Mouse (Mus musculus) CH12.LX (cell line): ENCODE data around the gene Cbx2. TPM values are rescaled to one million over a fixed set of nuclear protein-coding genes. Genes with fewer than 3 reads are reported as not detected.

Experiments
- DNase-seq: peaks from one replicate; pipeline ENCODE4 v3.0.0-alpha.2; 2013; ENCODE audit errors: extremely low read depth
- H3K27ac ChIP-seq: 2 replicates; pipeline ENCODE4 v1.5.1; 2012; ENCODE audit warnings: low read depth, mild to moderate bottlenecking, control low read depth, moderate library complexity; ENCODE audit not compliant: insufficient read depth
- H3K27me3 ChIP-seq: replicated peaks from 2 replicates; pipeline ENCODE3; 2012; ENCODE audit warnings: inconsistent platforms
- H3K36me3 ChIP-seq, 2 experiments: replicated peaks in 1 of 2; 2 replicates each; pipeline versions ENCODE3 to v1.6.1; 2012; ENCODE audit warnings: inconsistent platforms in 1 of 2, low read length in 1 of 2, mild to moderate bottlenecking in 1 of 2, mixed read lengths in 1 of 2, moderate library complexity in 1 of 2; ENCODE audit not compliant: control insufficient read depth in 1 of 2, insufficient read depth in 1 of 2
- H3K4me1 ChIP-seq, 2 experiments: 2 replicates each; pipeline ENCODE4 v1.6.1; 2012; ENCODE audit warnings: inconsistent platforms in 1 of 2, moderate library complexity in 1 of 2; ENCODE audit not compliant: insufficient read depth in 2 of 2, control insufficient read depth in 1 of 2
- H3K4me2 ChIP-seq: 2 replicates; pipeline ENCODE4 v1.6.1; 2012; ENCODE audit warnings: low read depth, mild to moderate bottlenecking, control low read depth; ENCODE audit not compliant: poor library complexity, insufficient read depth, severe bottlenecking
- H3K4me3 ChIP-seq, 3 experiments: fragments of 150-350 bp in 1 of 3; sonication (generic) in 1 of 3; replicated peaks in 1 of 3; 2 replicates each; pipeline versions ENCODE3 to v1.5.1; 2011 to 2012; ENCODE audit warnings: low read depth in 2 of 3, low read length in 2 of 3, mild to moderate bottlenecking in 2 of 3, moderate library complexity in 2 of 3, control low read depth in 1 of 3, improper control_type of control experiment in 1 of 3, inconsistent platforms in 1 of 3, mixed read lengths in 1 of 3; ENCODE audit not compliant: poor library complexity in 1 of 3
- H3K79me2 ChIP-seq: replicated peaks from 2 replicates; pipeline ENCODE4 v1.6.1; 2012; ENCODE audit warnings: mild to moderate bottlenecking, moderate library complexity; ENCODE audit not compliant: control insufficient read depth, poor library complexity, insufficient read depth, severe bottlenecking; ENCODE audit errors: extremely low read depth
- H3K9ac ChIP-seq: 2 replicates; pipeline ENCODE4 v1.6.1; 2012; ENCODE audit warnings: low read depth, mild to moderate bottlenecking, control low read depth, moderate library complexity; ENCODE audit not compliant: insufficient read depth
- H3K9me3 ChIP-seq: replicated peaks from 2 replicates; pipeline ENCODE3; 2012; ENCODE audit warnings: low read length, inconsistent platforms, mixed read lengths
- BHLHE40 ChIP-seq: IDR thresholded peaks from 2 replicates; pipeline ENCODE4 v1.6.1; 2011; ENCODE audit warnings: mild to moderate bottlenecking, low read depth, low read length, improper control_type of control experiment
- CTCF ChIP-seq, 2 experiments: IDR thresholded peaks in 1 of 2; conservative IDR thresholded peaks in 1 of 2; 2 replicates each; pipeline ENCODE4 v1.5.1; 2011 to 2012; ENCODE audit warnings: low read depth in 2 of 2, low read length in 2 of 2, improper control_type of control experiment in 1 of 2, inconsistent platforms in 1 of 2, mild to moderate bottlenecking in 1 of 2, moderate library complexity in 1 of 2
- ETS1 ChIP-seq: conservative IDR thresholded peaks from 2 replicates; pipeline ENCODE4 v1.6.1; 2012; ENCODE audit warnings: low read depth, mild to moderate bottlenecking, inconsistent platforms, low read length, improper control_type of control experiment, moderate library complexity
- GABPA ChIP-seq: IDR thresholded peaks from 2 replicates; pipeline ENCODE4 v1.6.1; 2012; ENCODE audit warnings: low read depth, low read length, improper control_type of control experiment, inconsistent platforms; ENCODE audit not compliant: insufficient replicate concordance
- IRF4 ChIP-seq: IDR thresholded peaks from 2 replicates; pipeline ENCODE4 v1.6.1; 2014; ENCODE audit warnings: low read depth, mild to moderate bottlenecking, inconsistent platforms, low read length, improper control_type of control experiment
- JUN ChIP-seq: IDR thresholded peaks from 2 replicates; pipeline ENCODE4 v1.6.1; 2011; ENCODE audit warnings: low read depth, mild to moderate bottlenecking, low read length, improper control_type of control experiment, moderate library complexity; ENCODE audit not compliant: insufficient read depth
- JUND ChIP-seq: conservative IDR thresholded peaks from 2 replicates; pipeline ENCODE4 v1.6.1; 2011; ENCODE audit warnings: low read depth, low read length, improper control_type of control experiment
- KAT2A ChIP-seq: IDR thresholded peaks from 2 replicates; pipeline ENCODE4 v1.6.1; 2012; ENCODE audit warnings: low read length, improper control_type of control experiment, inconsistent platforms; ENCODE audit not compliant: insufficient replicate concordance
- MAX ChIP-seq: IDR thresholded peaks from 2 replicates; pipeline ENCODE4 v1.6.1; 2011; ENCODE audit warnings: low read length, improper control_type of control experiment
- POLR2A ChIP-seq: IDR thresholded peaks from 2 replicates; pipeline ENCODE4 v1.6.1; 2011; ENCODE audit warnings: low read depth, mild to moderate bottlenecking, improper control_type of control experiment, low read length
- RAD21 ChIP-seq: IDR thresholded peaks from 2 replicates; pipeline ENCODE4 v1.6.1; 2011; ENCODE audit warnings: low read depth, mild to moderate bottlenecking, low read length, improper control_type of control experiment, moderate library complexity
- SMC3 ChIP-seq: IDR thresholded peaks from 2 replicates; pipeline ENCODE4 v1.6.1; 2011; ENCODE audit warnings: low read depth, low read length, improper control_type of control experiment
- TBP ChIP-seq: conservative IDR thresholded peaks from 2 replicates; pipeline ENCODE4 v1.6.1; 2011; ENCODE audit warnings: low read depth, low read length, improper control_type of control experiment
- dilution Hi-C: fragments of 300-500 bp; cut with MboI; formaldehyde crosslinking; loops from 2 replicates; pipeline ENCODE4 v1.14.3; 2020; ENCODE audit warnings: low sequenced_read_pairs; ENCODE audit not compliant: extremely low pct_unique_long_range_greater_than_20kb, extremely low pct_ligation_motif_present
- in situ Hi-C: fragments of 300-500 bp; cut with MboI; formaldehyde crosslinking; loops from 3 replicates; pipeline ENCODE4 v1.14.3; 2019; ENCODE audit warnings: low sequenced_read_pairs, low pct_ligation_motif_present, low pct_unique_long_range_greater_than_20kb, mixed read lengths
- polyA plus RNA-seq: library from polyadenylated mRNA; unstranded; fragments of >175 nt; gene quantifications from 2 replicates; pipeline ENCODE4 v1.2.1, GENCODE M21; 2012; ENCODE audit warnings: low read depth; ENCODE audit not compliant: insufficient read length
- total RNA-seq, 2 experiments: library from RNA; depleted of rRNA; stranded (reverse); fragments of 300-350 nt in 1 of 2; fragments of >200 nt in 1 of 2; gene quantifications; 2 replicates each; pipeline ENCODE4 v1.2.3; 2012 to 2014

Cbx2 gene
- total and polyA plus RNA-seq, 3 experiments, result 2.8 to 15.5 (median 3.9) TPM

GRCm38 (mm10) chr11:119057291-119057690, 34.5 kb downstream of the Cbx2 start:
- H3K4me1 ChIP-seq, result peaks cover 25 to 51% of the 10 kb centered on the region in 2 experiments
- in situ Hi-C loops, result no loop called here
- H3K4me3 ChIP-seq, result peak overlapping the region in 1 of 3 experiments; percentile 42
- H3K36me3 ChIP-seq, result no peaks in the 10 kb centered on the region
- TF ChIP-seq KAT2A (no peak), GABPA (no peak), JUN (no peak), SMC3 (no peak)
- TF ChIP-seq, all 38 proteins: peak for 0
- Histone ChIP-seq H3K27ac (no peak overlapping the region), H3K9me3 (peaks cover 44% of the 10 kb centered on the region), H3K9ac (peak overlapping the region; percentile 64; the same call in 1 of the 2 replicates), H3K27me3 (peaks cover 96% of the 10 kb centered on the region), H3K79me2 (no peaks in the 10 kb centered on the region), H3K4me2 (peak overlapping the region; percentile 50)
- dilution Hi-C loops, result no loop called here
- no peak for DNase-seq

GRCm38 (mm10) chr11:119058041-119058995, 35.6 kb downstream of the Cbx2 start:
- peaks cover 96% of the 10 kb centered on the region for H3K27me3 ChIP-seq
- H3K4me3 ChIP-seq, result no peak overlapping the region
- no peak overlapping the region for H3K27ac ChIP-seq
- peaks cover 47% of the 10 kb centered on the region for H3K9me3 ChIP-seq
- no peak for DNase-seq
- in situ Hi-C loops (no loop called here), dilution Hi-C loops (no loop called here)
- no peak overlapping the region for H3K4me2 ChIP-seq
- TF ChIP-seq POLR2A (no peak), TBP (no peak), IRF4 (no peak), RAD21 (no peak), JUND (no peak), ETS1 (no peak), CTCF (conservative IDR thresholded peaks at IDR 0.05 in 1 of 2, IDR thresholded peaks at IDR 0.05 in 1 of 2; ENCODE audit: low read depth in 2 of 2, low read length in 2 of 2) (0 out of 4 replicates have a peak, but pooled peaks of 1 of the 2 experiments have one; percentile 5), MAX (no peak), BHLHE40 (peak; percentile 13; the same call in 1 of the 2 replicates)
- H3K36me3 ChIP-seq, result no peaks in the 10 kb centered on the region
- H3K9ac ChIP-seq, result no peak overlapping the region
- H3K79me2 ChIP-seq, result no peaks in the 10 kb centered on the region
- peaks cover 18 to 40% of the 10 kb centered on the region in 2 experiments for H3K4me1 ChIP-seq
